Comparison of ENCODE assay signal across 14 mouse cellular contexts in genomic region chr10:76354974-76355373, GRCm38 (mm10). TPM values are rescaled to one million over a fixed set of nuclear protein-coding genes. Genes with fewer than 3 reads are reported as not detected.
DNase-seq lines count a peak whose midpoint lies in the region; ATAC-seq lines count a peak whose summit lies in the region.
"Had no signal": no experiment of that assay in that cellular context is flagged by ENCODE, and none has a peak within 500 bp of the region (broad histone marks: within the 10 kb centered on the region; RNA-seq: fewer than 3 reads in every experiment).

No protein-coding gene starts in this region.

- ATAC-seq in CD4-positive, CD25-positive, alpha-beta regulatory T cell, adult 4 months, result peak; percentile 43
- ATAC-seq: intestine, embryonic 15.5 days had no signal

- H3K27ac ChIP-seq in brown adipose tissue, adult 24 weeks (replicated peaks; ENCODE audit: low read depth, low read length), result peak overlapping the region; percentile 90
- H3K27ac ChIP-seq: embryonic facial prominence, embryonic 15.5 days; hindbrain, embryonic 10.5 days; intestine, embryonic 15.5 days; midbrain, embryonic 12.5 days had no signal

- peaks cover 4% of the 10 kb centered on the region; the same call in 1 of the 2 replicates for H3K4me1 ChIP-seq in brown adipose tissue, adult 24 weeks (ENCODE audit: control insufficient read depth, insufficient read depth, insufficient read length, low read length)
- H3K4me1 ChIP-seq: embryonic facial prominence, embryonic 15.5 days; hindbrain, embryonic 10.5 days; intestine, embryonic 15.5 days; midbrain, embryonic 12.5 days had no signal

- no peak overlapping the region for H3K4me3 ChIP-seq in brown adipose tissue, adult 24 weeks (ENCODE audit: insufficient read depth, low read depth, low read length)
- H3K4me3 ChIP-seq: embryonic facial prominence, embryonic 15.5 days; hindbrain, embryonic 10.5 days; intestine, embryonic 15.5 days; midbrain, embryonic 12.5 days; myocyte had no signal

- DNase-seq in naive thymus-derived CD4-positive, alpha-beta T cell, adult 2 months (ENCODE audit: low read depth), result peak; percentile 35
- DNase-seq in thymus, postnatal 25 days, result peak; percentile 68
- no peak for DNase-seq in ovary, postnatal 14 days (ENCODE audit: low spot score)
- no peak for DNase-seq in cerebellum, postnatal 10 days
- DNase-seq in urinary bladder, postnatal 25 days (ENCODE audit: low spot score), result no peak
- DNase-seq: cerebellum, adult 2 months; kidney, postnatal 14 days had no signal

RNA-seq across cellular contexts. Expression of gene Dip2a, which starts 9.9 kb away (rescaled TPM):
- 1 to 10 TPM; 2.0 to 2.6 TPM for polyA plus RNA-seq in CD4-positive, CD25-positive, alpha-beta regulatory T cell, adult 4 months (2017; shearing (Covaris generic))
- polyA plus RNA-seq in brown adipose tissue, adult 24 weeks (2012; ENCODE audit: insufficient read depth, insufficient read length, missing spikeins), result 15.9 TPM in 2 replicates

Comparison
In these comparisons a context has a peak if more than half of its experiments do, and no peak if none do; other contexts are left out.
1. DNase-seq: peak in naive thymus-derived CD4-positive, alpha-beta T cell, adult 2 months (single experiment) and thymus, postnatal 25 days (single experiment); none in ovary, postnatal 14 days (single experiment), cerebellum, postnatal 10 days (0 of 2) and urinary bladder, postnatal 25 days (single experiment).